Mouse (Mus musculus) MEL (cell line): ENCODE results near the gene Cbr3. TPM values are rescaled to one million over a fixed set of nuclear protein-coding genes. Genes with fewer than 3 reads are reported as not detected.

Experiments used
- DNase-seq: peaks from one replicate; pipeline ENCODE4 v3.0.0; 2011; ENCODE audit warnings: low read depth, low spot score
- H3K27ac ChIP-seq: 2 replicates; pipeline ENCODE4 v1.5.1; 2012; ENCODE audit warnings: low read depth, mild to moderate bottlenecking, control low read depth, low read length, moderate library complexity; ENCODE audit not compliant: control insufficient read depth
- H3K27me3 ChIP-seq, 2 experiments: fragments of 150-350 bp in 1 of 2; sonication (generic) in 1 of 2; 2 replicates each; pipeline ENCODE4 v1.6.1; 2012; ENCODE audit warnings: low read length in 2 of 2, mild to moderate bottlenecking in 2 of 2, improper control_type of control experiment in 1 of 2, moderate library complexity in 1 of 2; ENCODE audit not compliant: insufficient read depth in 2 of 2, control insufficient read depth in 1 of 2
- H3K36me3 ChIP-seq, 2 experiments: 2 replicates each; pipeline ENCODE4 v1.6.1; 2012 to 2014; ENCODE audit warnings: low read length in 2 of 2, improper control_type of control experiment in 1 of 2, inconsistent platforms in 1 of 2, mild to moderate bottlenecking in 1 of 2; ENCODE audit not compliant: insufficient read depth in 2 of 2, control insufficient read depth in 1 of 2
- H3K4me1 ChIP-seq, 2 experiments: fragments of 150-350 bp in 1 of 2; sonication (generic) in 1 of 2; 2 replicates each; pipeline ENCODE4 v1.6.1; 2012; ENCODE audit warnings: low read length in 2 of 2, improper control_type of control experiment in 1 of 2, mild to moderate bottlenecking in 1 of 2; ENCODE audit not compliant: insufficient read depth in 2 of 2, control insufficient read depth in 1 of 2
- H3K4me3 ChIP-seq, 2 experiments: fragments of 150-350 bp in 1 of 2; sonication (generic) in 1 of 2; 2 replicates each; pipeline ENCODE4 v1.5.1; 2012; ENCODE audit warnings: low read depth in 2 of 2, low read length in 2 of 2, mild to moderate bottlenecking in 2 of 2, moderate library complexity in 2 of 2, control low read depth in 1 of 2, improper control_type of control experiment in 1 of 2; ENCODE audit not compliant: control insufficient read depth in 1 of 2, insufficient read depth in 1 of 2
- H3K79me2 ChIP-seq: 2 replicates; pipeline ENCODE4 v1.6.1; 2012; ENCODE audit warnings: mild to moderate bottlenecking, low read length, moderate library complexity; ENCODE audit not compliant: control insufficient read depth, poor library complexity, insufficient read depth
- H3K9ac ChIP-seq: 2 replicates; pipeline ENCODE4 v1.6.1; 2012; ENCODE audit warnings: low read depth, mild to moderate bottlenecking, control low read depth, low read length, moderate library complexity; ENCODE audit not compliant: control insufficient read depth, poor library complexity, severe bottlenecking
- H3K9me3 ChIP-seq: fragments of 150-350 bp; sonication (generic); replicated peaks from 2 replicates; pipeline ENCODE4 v1.6.1; 2012; ENCODE audit warnings: mild to moderate bottlenecking, low read length, improper control_type of control experiment, moderate library complexity; ENCODE audit not compliant: insufficient read depth
- BHLHE40 ChIP-seq: IDR thresholded peaks from 2 replicates; pipeline ENCODE4 v1.6.1; 2012; ENCODE audit warnings: low read depth, mild to moderate bottlenecking, inconsistent platforms, low read length, improper control_type of control experiment, borderline replicate concordance
- CHD1 ChIP-seq: IDR thresholded peaks from 2 replicates; pipeline ENCODE4 v1.6.1; 2012; ENCODE audit warnings: low read depth, mild to moderate bottlenecking, inconsistent platforms, low read length, improper control_type of control experiment
- CHD2 ChIP-seq: IDR thresholded peaks from 2 replicates; pipeline ENCODE4 v1.6.1; 2011; ENCODE audit warnings: low read length, improper control_type of control experiment
- CTCF ChIP-seq, 3 experiments: IDR thresholded peaks in 2 of 3; conservative IDR thresholded peaks in 1 of 3; 2 replicates each; pipeline ENCODE4 v1.5.1; 2011 to 2012; ENCODE audit warnings: low read length in 3 of 3, low read depth in 2 of 3, mild to moderate bottlenecking in 2 of 3, improper control_type of control experiment in 1 of 3, inconsistent platforms in 1 of 3, mixed read lengths in 1 of 3, moderate library complexity in 1 of 3; ENCODE audit not compliant: control insufficient read depth in 1 of 3, insufficient read depth in 1 of 3, poor library complexity in 1 of 3, severe bottlenecking in 1 of 3
- E2F4 ChIP-seq: IDR thresholded peaks from 2 replicates; pipeline ENCODE4 v1.6.1; 2011; ENCODE audit warnings: low read depth, low read length, improper control_type of control experiment, borderline replicate concordance
- ELF1 ChIP-seq: IDR thresholded peaks from 2 replicates; pipeline ENCODE4 v1.6.1; 2014; ENCODE audit warnings: low read depth, mild to moderate bottlenecking, inconsistent platforms, low read length, improper control_type of control experiment, moderate library complexity
- EP300 ChIP-seq, 2 experiments: IDR thresholded peaks; 2 replicates each; pipeline ENCODE4 v1.6.1; 2011; ENCODE audit warnings: improper control_type of control experiment in 2 of 2, low read length in 2 of 2, low read depth in 1 of 2, mild to moderate bottlenecking in 1 of 2
- ETS1 ChIP-seq: IDR thresholded peaks from 2 replicates; pipeline ENCODE4 v1.6.1; 2012; ENCODE audit warnings: low read depth, mild to moderate bottlenecking, inconsistent platforms, low read length, improper control_type of control experiment, moderate library complexity
- GABPA ChIP-seq: IDR thresholded peaks from 2 replicates; pipeline ENCODE4 v1.6.1; 2012; ENCODE audit warnings: low read depth, mild to moderate bottlenecking, inconsistent platforms, low read length, improper control_type of control experiment, moderate library complexity
- GATA1 ChIP-seq: IDR thresholded peaks from 2 replicates; pipeline ENCODE4 v1.6.1; 2011; ENCODE audit warnings: low read depth, low read length, improper control_type of control experiment
- HCFC1 ChIP-seq: IDR thresholded peaks from 2 replicates; pipeline ENCODE4 v1.6.1; 2012; ENCODE audit warnings: low read depth, mild to moderate bottlenecking, inconsistent platforms, low read length, improper control_type of control experiment, moderate library complexity
- JUND ChIP-seq: IDR thresholded peaks from 2 replicates; pipeline ENCODE4 v1.6.1; 2011; ENCODE audit warnings: low read depth, mild to moderate bottlenecking, improper control_type of control experiment, low read length
- KAT2A ChIP-seq: conservative IDR thresholded peaks from 2 replicates; pipeline ENCODE4 v1.6.1; 2012; ENCODE audit warnings: low read depth, low read length, improper control_type of control experiment, inconsistent platforms
- MAFK ChIP-seq: IDR thresholded peaks from 2 replicates; pipeline ENCODE4 v1.6.1; 2011; ENCODE audit warnings: low read depth, mild to moderate bottlenecking, low read length, improper control_type of control experiment, borderline replicate concordance
- MAX ChIP-seq: IDR thresholded peaks from 2 replicates; pipeline ENCODE4 v1.6.1; 2011; ENCODE audit warnings: low read length, improper control_type of control experiment
- MAZ ChIP-seq: IDR thresholded peaks from 2 replicates; pipeline ENCODE4 v1.6.1; 2012; ENCODE audit warnings: low read depth, mild to moderate bottlenecking, inconsistent platforms, low read length, improper control_type of control experiment
- MEF2A ChIP-seq: IDR thresholded peaks from 2 replicates; pipeline ENCODE4 v1.6.1; 2014; ENCODE audit warnings: low read depth, mild to moderate bottlenecking, inconsistent platforms, low read length, improper control_type of control experiment; ENCODE audit not compliant: poor library complexity, insufficient replicate concordance, severe bottlenecking; ENCODE audit errors: extremely low read depth
- MXI1 ChIP-seq: IDR thresholded peaks from 2 replicates; pipeline ENCODE4 v1.6.1; 2011; ENCODE audit warnings: mild to moderate bottlenecking, low read depth, low read length, improper control_type of control experiment
- MYB ChIP-seq: IDR thresholded peaks from 2 replicates; pipeline ENCODE4 v1.6.1; 2011; ENCODE audit warnings: mild to moderate bottlenecking, low read depth, low read length, improper control_type of control experiment
- MYC ChIP-seq: IDR thresholded peaks from 2 replicates; pipeline ENCODE4 v1.6.1; 2011; ENCODE audit warnings: low read depth, mild to moderate bottlenecking, low read length, improper control_type of control experiment, moderate library complexity
- NRF1 ChIP-seq: IDR thresholded peaks from 2 replicates; pipeline ENCODE4 v1.6.1; 2014; ENCODE audit warnings: low read depth, mild to moderate bottlenecking, inconsistent platforms, low read length, improper control_type of control experiment, moderate library complexity; ENCODE audit not compliant: poor library complexity, insufficient read depth, severe bottlenecking
- POLR2AphosphoS2 ChIP-seq: IDR thresholded peaks from 2 replicates; pipeline ENCODE4 v1.6.1; 2011; ENCODE audit warnings: low read length, improper control_type of control experiment
- POLR2AphosphoS5 ChIP-seq: IDR thresholded peaks from 2 replicates; pipeline ENCODE4 v1.6.1; 2012; ENCODE audit warnings: low read depth, borderline replicate concordance, mild to moderate bottlenecking, inconsistent platforms, low read length, moderate library complexity, mixed read lengths
- RAD21 ChIP-seq: IDR thresholded peaks from 2 replicates; pipeline ENCODE4 v1.6.1; 2011; ENCODE audit warnings: mild to moderate bottlenecking, low read depth, low read length, improper control_type of control experiment
- RCOR1 ChIP-seq: IDR thresholded peaks from 2 replicates; pipeline ENCODE4 v1.6.1; 2012; ENCODE audit warnings: low read depth, mild to moderate bottlenecking, inconsistent platforms, low read length, improper control_type of control experiment
- SIN3A ChIP-seq: IDR thresholded peaks from 2 replicates; pipeline ENCODE4 v1.6.1; 2012; ENCODE audit warnings: low read length, improper control_type of control experiment, inconsistent platforms
- TAL1 ChIP-seq: IDR thresholded peaks from 2 replicates; pipeline ENCODE4 v1.6.1; 2012; ENCODE audit warnings: mild to moderate bottlenecking, inconsistent platforms, low read length, moderate library complexity, mixed read lengths
- TBP ChIP-seq: IDR thresholded peaks from 2 replicates; pipeline ENCODE4 v1.8.0; 2011; ENCODE audit warnings: low read depth, low read length, improper control_type of control experiment
- TCF12 ChIP-seq: IDR thresholded peaks from 2 replicates; pipeline ENCODE4 v1.6.1; 2014; ENCODE audit warnings: low read depth, mild to moderate bottlenecking, inconsistent platforms, low read length, improper control_type of control experiment, moderate library complexity
- UBTF ChIP-seq: IDR thresholded peaks from 2 replicates; pipeline ENCODE4 v1.6.1; 2012; ENCODE audit warnings: low read depth, mild to moderate bottlenecking, inconsistent platforms, low read length, improper control_type of control experiment, moderate library complexity, borderline replicate concordance; ENCODE audit not compliant: insufficient read depth
- USF1 ChIP-seq: IDR thresholded peaks from 2 replicates; pipeline ENCODE4 v1.6.1; 2014; ENCODE audit warnings: low read depth, mild to moderate bottlenecking, inconsistent platforms, low read length, improper control_type of control experiment, moderate library complexity
- ZC3H11A ChIP-seq: IDR thresholded peaks from 2 replicates; pipeline ENCODE4 v1.6.1; 2012; ENCODE audit warnings: low read depth, mild to moderate bottlenecking, inconsistent platforms, low read length, improper control_type of control experiment
- ZKSCAN1 ChIP-seq: IDR thresholded peaks from 2 replicates; pipeline ENCODE4 v1.6.1; 2012; ENCODE audit warnings: low read depth, mild to moderate bottlenecking, inconsistent platforms, low read length, improper control_type of control experiment, moderate library complexity
- ZMIZ1 ChIP-seq: IDR thresholded peaks from 2 replicates; pipeline ENCODE4 v1.6.1; 2012; ENCODE audit warnings: low read depth, mild to moderate bottlenecking, inconsistent platforms, low read length, improper control_type of control experiment, moderate library complexity
- ZNF384 ChIP-seq: IDR thresholded peaks from 2 replicates; pipeline ENCODE4 v1.6.1; 2012; ENCODE audit warnings: low read depth, mild to moderate bottlenecking, inconsistent platforms, low read length, improper control_type of control experiment
- polyA plus RNA-seq, 2 experiments: library from polyadenylated mRNA; stranded (reverse) in 1 of 2; unstranded in 1 of 2; fragments of >175 nt in 1 of 2; fragments of >200 nt in 1 of 2; gene quantifications; 2 replicates each; pipeline versions ENCODE4 v1.2.1 to v1.2.4; 2012; ENCODE audit warnings: low replicate concordance in 2 of 2, low read depth in 1 of 2; ENCODE audit not compliant: insufficient read length in 2 of 2, insufficient read depth in 1 of 2, missing spikeins in 1 of 2
- total RNA-seq: library from RNA; depleted of rRNA; stranded (reverse); fragments of 300-350 nt; gene quantifications from 2 replicates; pipeline ENCODE4 v1.2.3, GENCODE M21; 2012

Cbr3 gene
- total and polyA plus RNA-seq, 3 experiments: not detected

DNA sequence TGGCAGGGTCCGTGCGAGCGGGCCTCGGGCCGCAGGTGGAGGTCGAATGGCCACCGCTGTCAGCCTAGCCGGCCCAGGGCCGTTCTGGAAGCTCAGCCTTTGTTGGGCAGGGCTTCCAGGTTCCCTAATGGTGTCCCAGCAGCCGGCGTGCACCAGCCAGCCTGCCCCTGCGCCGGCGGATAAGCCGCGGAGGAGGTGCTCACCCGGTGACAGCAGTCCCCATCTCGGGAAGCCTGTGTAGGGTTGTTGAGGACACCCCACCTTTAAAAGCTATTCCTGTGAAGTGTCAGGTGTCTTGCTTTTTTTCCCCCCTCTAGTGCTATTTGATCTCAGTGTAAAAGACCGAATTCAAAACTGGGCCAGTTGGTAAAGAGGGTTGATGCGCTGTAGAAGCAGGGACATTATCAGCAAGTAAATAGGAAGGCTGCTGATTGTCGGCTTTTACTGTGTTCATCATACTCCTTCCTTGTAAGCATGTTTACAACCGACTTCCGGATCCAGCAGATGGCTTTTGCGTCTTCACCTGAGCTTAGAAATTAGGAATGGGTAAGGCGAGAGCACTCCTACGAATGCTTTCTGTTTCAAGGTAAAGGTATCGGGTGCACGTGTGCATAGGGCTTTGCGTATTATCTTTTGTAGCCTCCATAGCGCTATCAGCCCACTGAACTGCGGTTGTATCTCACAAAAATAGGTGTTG lies 29.3 kb downstream of the Cbr3 start:
- peak overlapping the region; percentile 78 for H3K9ac ChIP-seq
- H3K36me3 ChIP-seq: peaks cover 0 to 4% of the 10 kb centered on the region in 2 experiments; a peak in 1 of 4 replicates
- H3K79me2 ChIP-seq: peaks cover 1% of the 10 kb centered on the region; the same call in 1 of the 2 replicates
- H3K9me3 ChIP-seq: no peaks in the 10 kb centered on the region
- peak; percentile 80 for DNase-seq
- no peak overlapping the region; the same call in 1 of the 2 replicates for H3K27ac ChIP-seq
- H3K27me3 ChIP-seq: no peaks in the 10 kb centered on the region
- H3K4me3 ChIP-seq: peak overlapping the region; percentile 75 to 99
- peaks cover 3 to 6% of the 10 kb centered on the region in 2 experiments; a peak in 3 of 4 replicates for H3K4me1 ChIP-seq
- no peak for TF ChIP-seq GABPA
- no peak for TF ChIP-seq TCF12
- no peak for TF ChIP-seq RCOR1
- TF ChIP-seq POLR2AphosphoS2: no peak
- TF ChIP-seq POLR2AphosphoS5: no peak
- TF ChIP-seq ZNF384: no peak
- 0 out of 2 replicates have a peak, but pooled peaks have one; percentile 13 for TF ChIP-seq HCFC1
- no peak for TF ChIP-seq E2F4
- TF ChIP-seq MAZ: no peak
- TF ChIP-seq NRF1: peak; percentile 28; the same call in 1 of the 2 replicates
- 0 out of 2 replicates have a peak, but pooled peaks have one; percentile 42 for TF ChIP-seq MYC
- TF ChIP-seq USF1: no peak
- TF ChIP-seq UBTF: 0 out of 2 replicates have a peak, but pooled peaks have one; percentile 58
- TF ChIP-seq MYB: no peak
- no peak for TF ChIP-seq TAL1
- peak; percentile 85 for TF ChIP-seq MXI1
- no peak for TF ChIP-seq KAT2A
- peak; percentile 84 for TF ChIP-seq SIN3A
- 0 out of 2 replicates have a peak, but pooled peaks have one; percentile 62 for TF ChIP-seq MAX
- no peak for TF ChIP-seq JUND
- TF ChIP-seq MEF2A: no peak
- TF ChIP-seq ZKSCAN1: no peak
- no peak for TF ChIP-seq CHD1
- no peak for TF ChIP-seq MAFK
- TF ChIP-seq ZMIZ1: no peak
- no peak for TF ChIP-seq RAD21
- TF ChIP-seq ZC3H11A: 0 out of 2 replicates have a peak, but pooled peaks have one; percentile 2
- no peak for TF ChIP-seq CTCF (IDR thresholded peaks at IDR 0.05 in 2 of 3, conservative IDR thresholded peaks at IDR 0.05 in 1 of 3; ENCODE audit: control insufficient read depth in 1 of 3, insufficient read depth in 1 of 3, low read depth in 2 of 3, low read length in 3 of 3, poor library complexity in 1 of 3, severe bottlenecking in 1 of 3)
- TF ChIP-seq CHD2: no peak
- TF ChIP-seq BHLHE40: peak; percentile 77; the same call in 1 of the 2 replicates
- 0 out of 2 replicates have a peak, but pooled peaks have one; percentile 44 for TF ChIP-seq TBP
- TF ChIP-seq ETS1: 0 out of 2 replicates have a peak, but pooled peaks have one; percentile 27
- TF ChIP-seq GATA1: peak; percentile 37
- peak in 1 of 2 experiments; percentile 20; a peak in 1 of 4 replicates for TF ChIP-seq EP300 (IDR thresholded peaks at IDR 0.05; ENCODE audit: low read depth in 1 of 2, low read length in 2 of 2)
- 0 out of 2 replicates have a peak, but pooled peaks have one; percentile 49 for TF ChIP-seq ELF1
